Mouse (Mus musculus) heart, adult 11 months (tissue): ENCODE measurements around the gene Gm21541.
"Not testable (repeated sequence)": the region's sequence is repeated elsewhere in the genome, so short reads cannot be mapped to it uniquely, and the experiment has no call there.

Source experiments
- DNase-seq: peaks from one replicate; pipeline ENCODE4 v3.0.0; 2022

Gm21541 gene

GRCm38 (mm10) chr4:41903310-41903709 is at the start of gene Gm21541:
TSS of gene Gm21541 (plus strand) at chr4:41903610.
- not testable (repeated sequence) for DNase-seq

GRCm38 (mm10) chr4:41941272-41941671 is 37.9 kb downstream of the Gm21541 start, which contains the start of gene Gm20878:
TSS of gene Gm20878 (plus strand) at chr4:41941572.
- not testable (repeated sequence) for DNase-seq
